Mouse (Mus musculus): ENCODE results near the gene Lekr1. TPM values are rescaled to one million over a fixed set of nuclear protein-coding genes. Genes with fewer than 3 reads are reported as not detected.

Lekr1 gene
- total and polyA plus RNA-seq, 2 experiments from 2014 or later = 5.6 to 9.1 TPM

DNA sequence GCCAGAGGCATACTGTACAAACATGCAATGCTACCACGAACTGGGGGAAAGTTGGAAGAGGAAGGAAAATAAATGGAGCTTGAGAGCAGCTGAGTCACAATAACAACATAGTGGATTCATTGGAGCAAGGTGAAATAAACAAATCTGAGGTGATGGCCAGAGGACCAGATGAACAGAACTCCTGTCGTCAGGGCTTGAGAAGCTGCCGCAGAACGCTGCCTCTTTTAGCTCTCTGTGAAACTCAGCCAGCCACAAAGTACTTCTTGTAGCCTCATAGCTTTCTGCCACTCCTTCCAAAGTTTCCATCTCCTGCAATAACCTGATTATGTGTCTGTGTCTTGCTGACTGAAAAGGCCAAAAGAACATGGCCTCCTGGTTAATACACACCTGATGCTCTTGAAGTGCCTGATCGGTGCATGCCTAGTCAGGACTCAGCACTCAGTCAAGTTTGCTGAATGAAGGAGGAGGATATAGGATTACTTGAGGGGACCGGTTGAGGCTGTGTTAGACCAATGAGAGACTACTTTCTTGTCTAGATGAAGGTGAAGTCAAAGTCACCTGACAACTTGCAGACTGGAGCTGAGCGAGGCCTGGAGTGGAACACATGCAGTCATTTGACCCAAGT is 39.6 kb upstream of the Lekr1 start:
- DNase-seq (ENCODE audit: low spot score) (no peak), ATAC-seq (ENCODE audit: insufficient read depth, low read depth) (no peak)
- Histone ChIP-seq H3K9ac (replicated peaks; ENCODE audit: low read depth, low read length) (no peak overlapping the region), H3K4me2 (ENCODE audit: low read depth, low read length) (no peak overlapping the region), H3K9me3 (replicated peaks; ENCODE audit: control insufficient read depth, low read length) (no peaks in the 10 kb centered on the region), H3K36me3 (replicated peaks; ENCODE audit: control insufficient read depth, insufficient read depth, low read length) (no peaks in the 10 kb centered on the region), H3K27ac (ENCODE audit: low read depth) (no peak overlapping the region), H3K4me1 (ENCODE audit: control insufficient read depth, insufficient read depth) (no peaks in the 10 kb centered on the region), H3K4me3 (ENCODE audit: low read depth, low read length) (no peak overlapping the region), H3K27me3 (ENCODE audit: control insufficient read depth, insufficient read depth, low read length) (no peaks in the 10 kb centered on the region)
- WGBS = 82% methylated on average over 7 of the region's 7 CpGs
- TF ChIP-seq EP300 (IDR thresholded peaks at IDR 0.05; ENCODE audit: low read depth) (no peak), CTCF (IDR thresholded peaks at IDR 0.05; ENCODE audit: low read depth) (no peak)

DNA sequence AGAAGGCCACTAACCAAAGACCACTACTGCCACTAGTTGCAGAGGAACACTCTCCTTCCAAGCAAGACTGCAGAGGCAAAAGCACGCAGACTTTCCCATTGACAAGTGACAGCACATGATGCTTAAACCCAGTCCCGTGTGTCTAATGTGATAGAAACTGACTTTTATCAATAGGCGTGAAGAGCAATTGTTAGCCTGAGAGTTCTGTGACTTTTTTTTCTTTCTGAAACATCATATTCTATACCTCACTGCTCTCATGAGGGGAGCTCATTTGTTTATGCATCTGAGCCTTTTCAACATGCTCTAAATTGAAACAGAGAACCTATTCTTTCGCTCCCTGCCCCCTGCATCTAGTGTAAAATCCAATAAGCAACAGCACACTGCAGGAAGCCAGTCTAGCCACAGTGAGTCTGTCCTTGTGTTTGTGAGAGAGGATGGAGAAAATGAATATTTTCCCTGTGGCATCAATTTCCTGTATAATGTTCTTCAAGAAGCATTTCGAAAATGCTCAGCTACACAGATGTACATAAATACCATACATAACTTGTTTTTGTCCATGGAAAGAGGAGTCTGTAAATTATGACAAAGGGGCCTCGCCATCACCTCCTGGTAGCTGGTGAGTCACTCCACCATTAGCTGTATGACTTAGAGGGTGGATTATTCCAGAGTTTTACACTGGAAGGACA is 38.9 kb upstream of the Lekr1 start:
- H3K27ac ChIP-seq (ENCODE audit: low read depth) = no peak overlapping the region
- no peaks in the 10 kb centered on the region for H3K4me1 ChIP-seq (ENCODE audit: control insufficient read depth, insufficient read depth)
- no peaks in the 10 kb centered on the region for H3K36me3 ChIP-seq (replicated peaks; ENCODE audit: control insufficient read depth, insufficient read depth, low read length)
- WGBS = 81% methylated on average over 6 of the region's 6 CpGs
- no peaks in the 10 kb centered on the region for H3K27me3 ChIP-seq (ENCODE audit: control insufficient read depth, insufficient read depth, low read length)
- no peaks in the 10 kb centered on the region for H3K9me3 ChIP-seq (replicated peaks; ENCODE audit: control insufficient read depth, low read length)
- DNase-seq (ENCODE audit: low spot score) (no peak), ATAC-seq (ENCODE audit: insufficient read depth, low read depth) (no peak)
- no peak overlapping the region for H3K4me2 ChIP-seq (ENCODE audit: low read depth, low read length)
- no peak overlapping the region for H3K4me3 ChIP-seq (ENCODE audit: low read depth, low read length)
- no peak overlapping the region for H3K9ac ChIP-seq (replicated peaks; ENCODE audit: low read depth, low read length)
- TF ChIP-seq EP300 (IDR thresholded peaks at IDR 0.05; ENCODE audit: low read depth) (no peak), CTCF (IDR thresholded peaks at IDR 0.05; ENCODE audit: low read depth) (no peak)

DNA sequence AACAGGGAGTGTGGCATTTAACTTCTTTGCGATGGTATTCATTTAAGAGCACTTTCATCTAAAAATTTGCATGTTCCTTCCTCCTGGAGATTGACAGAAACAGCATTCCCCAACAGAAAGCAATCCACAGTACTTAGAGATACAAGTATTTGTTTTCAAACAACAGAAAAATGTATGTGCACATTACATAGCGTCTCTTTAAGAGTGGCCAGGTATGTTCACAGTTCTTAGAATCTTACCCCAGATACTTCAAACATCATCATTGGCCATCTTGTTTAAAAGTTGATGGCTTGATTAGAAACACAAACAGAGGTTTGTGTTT is 38.4 kb upstream of the Lekr1 start:
- WGBS = 83% methylated on average over 2 of the region's 2 CpGs
- Histone ChIP-seq H3K4me1 (ENCODE audit: control insufficient read depth, insufficient read depth) (no peaks in the 10 kb centered on the region), H3K27ac (ENCODE audit: low read depth) (no peak overlapping the region), H3K9ac (replicated peaks; ENCODE audit: low read depth, low read length) (no peak overlapping the region), H3K4me3 (ENCODE audit: low read depth, low read length) (no peak overlapping the region), H3K36me3 (replicated peaks; ENCODE audit: control insufficient read depth, insufficient read depth, low read length) (no peaks in the 10 kb centered on the region), H3K9me3 (replicated peaks; ENCODE audit: control insufficient read depth, low read length) (no peaks in the 10 kb centered on the region), H3K4me2 (ENCODE audit: low read depth, low read length) (no peak overlapping the region), H3K27me3 (ENCODE audit: control insufficient read depth, insufficient read depth, low read length) (no peaks in the 10 kb centered on the region)
- ATAC-seq (ENCODE audit: insufficient read depth, low read depth) = no peak
- no peak for DNase-seq (ENCODE audit: low spot score)
- TF ChIP-seq EP300 (IDR thresholded peaks at IDR 0.05; ENCODE audit: low read depth) = no peak
- TF ChIP-seq CTCF (IDR thresholded peaks at IDR 0.05; ENCODE audit: low read depth) = no peak

DNA sequence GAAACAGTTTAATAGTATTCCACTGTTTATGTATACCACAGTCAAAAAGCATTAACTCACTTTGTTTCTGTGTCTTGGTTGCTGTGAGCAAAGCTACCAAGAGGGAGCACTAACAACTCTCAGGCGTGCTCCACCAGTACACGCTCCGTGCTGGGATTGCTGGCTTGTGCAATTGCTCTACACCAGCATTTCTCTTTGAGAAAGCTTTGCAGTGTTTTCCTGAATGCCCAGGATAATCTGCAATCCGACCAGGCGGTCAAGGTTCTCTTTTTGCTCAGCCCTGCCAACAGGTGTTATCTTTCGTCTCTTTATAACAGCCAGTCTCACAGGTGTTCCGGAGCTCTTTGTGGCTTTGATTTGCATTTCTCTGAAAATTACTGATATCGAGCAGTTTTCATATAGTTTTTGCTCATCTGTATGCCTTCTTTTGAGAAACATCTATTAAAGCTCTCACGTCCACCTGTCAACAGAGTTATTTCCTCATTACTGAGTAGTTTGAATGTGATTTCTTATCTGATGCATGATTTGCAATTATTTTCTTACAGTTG is 36.4 kb upstream of the Lekr1 start:
- H3K36me3 ChIP-seq (replicated peaks; ENCODE audit: control insufficient read depth, insufficient read depth, low read length) = no peaks in the 10 kb centered on the region
- no peaks in the 10 kb centered on the region for H3K9me3 ChIP-seq (replicated peaks; ENCODE audit: control insufficient read depth, low read length)
- no peak overlapping the region for H3K4me3 ChIP-seq (ENCODE audit: low read depth, low read length)
- no peak for ATAC-seq (ENCODE audit: insufficient read depth, low read depth)
- TF ChIP-seq CTCF (IDR thresholded peaks at IDR 0.05; ENCODE audit: low read depth) = no peak
- no peak for TF ChIP-seq EP300 (IDR thresholded peaks at IDR 0.05; ENCODE audit: low read depth)
- WGBS = 81% methylated on average over 9 of the region's 9 CpGs
- H3K27me3 ChIP-seq (ENCODE audit: control insufficient read depth, insufficient read depth, low read length) = no peaks in the 10 kb centered on the region
- no peak overlapping the region for H3K27ac ChIP-seq (ENCODE audit: low read depth)
- no peak overlapping the region for H3K4me2 ChIP-seq (ENCODE audit: low read depth, low read length)
- H3K9ac ChIP-seq (replicated peaks; ENCODE audit: low read depth, low read length) = no peak overlapping the region
- no peaks in the 10 kb centered on the region for H3K4me1 ChIP-seq (ENCODE audit: control insufficient read depth, insufficient read depth)
- DNase-seq (ENCODE audit: low spot score) = no peak

DNA sequence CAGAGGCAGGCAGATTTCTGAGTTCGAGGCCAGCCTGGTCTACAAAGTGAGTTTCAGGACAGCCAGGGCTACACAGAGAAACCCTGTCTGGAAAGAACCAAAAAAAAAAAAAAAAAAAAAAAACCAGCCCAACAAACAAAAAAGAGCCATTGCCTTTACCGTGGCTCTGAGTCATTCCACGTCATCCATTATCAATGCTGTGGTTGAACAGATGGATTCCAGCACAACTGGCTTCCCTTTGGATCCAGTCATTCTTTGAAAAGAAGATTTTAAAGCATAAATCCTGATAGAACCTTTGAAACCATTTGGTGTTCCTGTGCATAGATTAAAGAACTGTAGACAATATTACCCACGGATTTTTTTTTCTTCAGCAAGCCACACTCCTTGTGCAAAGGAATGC is 32.4 kb upstream of the Lekr1 start:
- no peak for ATAC-seq (ENCODE audit: insufficient read depth, low read depth)
- no peaks in the 10 kb centered on the region for H3K9me3 ChIP-seq (replicated peaks; ENCODE audit: control insufficient read depth, low read length)
- H3K27me3 ChIP-seq (ENCODE audit: control insufficient read depth, insufficient read depth, low read length) = no peaks in the 10 kb centered on the region
- no peak overlapping the region for H3K4me3 ChIP-seq (ENCODE audit: low read depth, low read length)
- no peaks in the 10 kb centered on the region for H3K36me3 ChIP-seq (replicated peaks; ENCODE audit: control insufficient read depth, insufficient read depth, low read length)
- WGBS = 49% methylated on average over 4 of the region's 4 CpGs
- TF ChIP-seq EP300 (IDR thresholded peaks at IDR 0.05; ENCODE audit: low read depth) = no peak
- no peak for TF ChIP-seq CTCF (IDR thresholded peaks at IDR 0.05; ENCODE audit: low read depth)
- no peak overlapping the region for H3K27ac ChIP-seq (ENCODE audit: low read depth)
- H3K4me2 ChIP-seq (ENCODE audit: low read depth, low read length) = no peak overlapping the region
- no peak overlapping the region for H3K9ac ChIP-seq (replicated peaks; ENCODE audit: low read depth, low read length)
- no peak for DNase-seq (ENCODE audit: low spot score)
- H3K4me1 ChIP-seq (ENCODE audit: control insufficient read depth, insufficient read depth) = no peaks in the 10 kb centered on the region

Data from heart, postnatal 0 days (tissue).